Mouse (Mus musculus): ENCODE data around the gene Sult4a1. TPM values are rescaled to one million over a fixed set of nuclear protein-coding genes. Genes with fewer than 3 reads are reported as not detected.

The Sult4a1 gene
- polyA plus RNA-seq (2016; fragmentation: Nextera tagmentation; extraction: Ambion mirVana), result 0.60 and 0.80 TPM in 2 replicates

DNA sequence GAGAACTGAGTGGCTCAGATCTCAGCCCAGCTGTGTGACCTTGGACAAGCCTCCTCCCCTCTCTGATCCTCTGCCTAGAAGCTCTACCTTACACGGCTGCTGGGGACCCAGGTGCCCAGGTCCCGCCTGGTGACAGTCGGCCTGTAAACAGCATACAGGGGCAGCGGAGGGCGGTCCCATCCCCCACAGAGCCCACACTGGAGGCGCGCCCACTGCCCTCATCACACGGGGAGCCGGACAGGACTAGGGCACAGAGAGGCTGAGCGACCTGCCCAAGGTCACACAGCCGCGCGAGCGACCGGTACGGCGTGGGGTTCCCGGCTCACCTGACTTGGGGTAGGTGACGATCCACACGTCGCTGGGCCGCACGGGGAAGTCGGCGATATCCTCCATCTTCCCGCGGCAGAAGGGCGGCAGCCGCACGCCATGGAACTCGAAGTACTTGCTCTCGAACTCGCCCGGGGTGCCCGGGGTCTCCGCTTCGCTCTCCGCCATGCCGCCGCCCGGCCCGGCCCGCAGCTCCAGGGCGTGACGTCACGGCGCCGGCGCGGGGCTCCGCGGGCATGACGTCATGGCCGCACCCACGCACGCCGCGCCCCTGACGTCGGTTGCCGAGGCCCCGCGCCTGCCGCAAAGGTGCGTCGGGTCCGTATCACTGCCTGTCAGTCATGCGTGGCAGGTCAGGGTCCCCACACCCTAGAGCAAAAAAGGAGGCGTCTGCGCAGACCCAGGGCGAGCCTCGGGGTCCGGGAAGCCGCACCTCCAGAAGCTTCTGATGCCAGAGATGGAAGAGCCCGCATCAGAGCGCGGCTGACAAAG is at the start of gene Sult4a1:
TSS of gene Sult4a1 (minus strand) at position 650 of the 819 bp plus-strand sequence.
- Histone ChIP-seq H3K9ac (peak within 1 kb of the TSS; percentile 60; the same call in 1 of the 2 replicates), H3K9me3 (replicated peaks) (no peaks in the 10 kb centered on the region), H3K36me3 (no peaks in the 10 kb centered on the region), H3K27me3 (replicated peaks) (peaks cover 62% of the 10 kb centered on the region), H3K4me1 (replicated peaks) (peaks cover 8% of the 10 kb centered on the region; the same call in 1 of the 2 replicates), H3K27ac (ENCODE audit: poor library complexity, severe bottlenecking) (no peak within 1 kb of the TSS), H3K4me2 (peak within 1 kb of the TSS; percentile 96), H3K4me3 (peak within 1 kb of the TSS; percentile 61)
- 3% methylated on average over 76 of the region's 77 CpGs for WGBS
- ATAC-seq (ENCODE audit: insufficient number of reproducible peaks, low FRiP score), result no peak

DNA sequence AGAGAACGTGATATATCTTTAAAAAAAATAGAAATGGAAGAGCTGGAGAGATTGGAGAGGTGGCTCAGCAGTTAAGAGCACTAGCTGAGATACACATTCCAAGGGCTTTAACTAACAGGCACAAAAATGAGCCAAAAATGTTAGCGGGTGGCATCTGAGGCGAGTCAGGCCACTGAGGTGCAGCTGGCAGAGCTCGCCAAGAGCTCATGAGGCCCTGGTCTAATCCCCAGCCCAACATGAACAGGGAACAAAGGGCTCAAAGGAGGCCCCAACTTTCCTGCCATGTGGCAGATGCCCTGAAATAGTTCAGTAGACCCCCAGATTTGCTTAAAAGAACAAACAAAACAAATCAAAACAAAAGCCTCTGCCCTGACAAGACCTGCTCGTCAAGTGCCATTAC is 35.4 kb upstream of the Sult4a1 start:
- Histone ChIP-seq H3K9ac (no peak overlapping the region), H3K27me3 (replicated peaks) (no peaks in the 10 kb centered on the region), H3K27ac (ENCODE audit: poor library complexity, severe bottlenecking) (no peak overlapping the region), H3K4me2 (no peak overlapping the region), H3K4me1 (replicated peaks) (no peaks in the 10 kb centered on the region), H3K4me3 (no peak overlapping the region), H3K9me3 (replicated peaks) (no peaks in the 10 kb centered on the region), H3K36me3 (no peaks in the 10 kb centered on the region)
- 59% methylated on average over 5 of the region's 5 CpGs for WGBS
- ATAC-seq (ENCODE audit: insufficient number of reproducible peaks, low FRiP score), result no peak

DNA sequence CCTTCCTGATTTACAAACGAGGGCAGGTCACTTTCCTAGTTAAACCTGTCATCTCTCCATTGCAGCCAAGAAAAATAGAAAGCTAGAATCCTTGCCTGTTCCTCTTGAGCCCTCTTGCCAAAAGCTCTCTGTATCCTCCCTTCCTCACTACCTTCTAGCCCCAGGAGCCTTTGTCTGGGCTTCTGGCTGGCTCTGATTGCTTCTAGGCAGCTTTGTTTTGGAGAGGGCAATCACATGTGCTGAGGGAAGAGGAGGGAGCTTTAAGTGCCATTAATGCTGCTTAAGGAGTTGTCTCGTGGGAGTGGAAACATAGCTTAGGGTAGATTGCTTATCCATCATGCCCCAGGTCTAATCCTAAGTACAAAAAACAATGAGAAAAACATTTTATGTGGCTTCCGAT is 34.6 kb upstream of the Sult4a1 start:
- Histone ChIP-seq H3K36me3 (no peaks in the 10 kb centered on the region), H3K4me3 (no peak overlapping the region), H3K4me2 (no peak overlapping the region), H3K9ac (no peak overlapping the region), H3K9me3 (replicated peaks) (peaks cover 3% of the 10 kb centered on the region; the same call in 1 of the 2 replicates), H3K27me3 (replicated peaks) (no peaks in the 10 kb centered on the region), H3K4me1 (replicated peaks) (no peaks in the 10 kb centered on the region), H3K27ac (ENCODE audit: poor library complexity, severe bottlenecking) (no peak overlapping the region)
- ATAC-seq (ENCODE audit: insufficient number of reproducible peaks, low FRiP score), result no peak
- WGBS, result 49% methylated on average over 3 of the region's 3 CpGs

DNA sequence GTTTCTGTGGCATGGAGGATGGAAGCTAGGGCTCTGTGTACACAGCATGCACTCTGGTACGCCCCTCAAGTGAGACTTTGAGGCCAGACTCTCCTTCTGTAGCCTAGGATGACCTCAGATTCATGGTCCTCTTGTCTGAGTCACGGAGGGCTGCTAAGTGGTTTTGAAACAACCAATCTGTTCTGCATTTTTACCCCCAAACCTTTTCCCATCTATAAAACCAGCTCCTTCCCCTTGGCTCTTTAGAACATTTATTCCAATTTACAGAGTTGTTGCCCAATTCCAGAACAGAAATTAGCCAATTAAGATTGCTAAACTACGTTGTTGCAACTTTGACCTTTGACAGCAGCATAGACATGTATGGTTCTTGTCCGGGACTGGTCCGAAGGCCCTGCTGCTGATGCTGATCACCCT is 34.0 kb upstream of the Sult4a1 start:
- 86% methylated on average over 5 of the region's 5 CpGs for WGBS
- Histone ChIP-seq H3K27ac (ENCODE audit: poor library complexity, severe bottlenecking) (no peak overlapping the region), H3K4me3 (no peak overlapping the region), H3K9me3 (replicated peaks) (peaks cover 3% of the 10 kb centered on the region; the same call in 1 of the 2 replicates), H3K27me3 (replicated peaks) (no peaks in the 10 kb centered on the region), H3K4me1 (replicated peaks) (no peaks in the 10 kb centered on the region), H3K36me3 (no peaks in the 10 kb centered on the region), H3K4me2 (no peak overlapping the region), H3K9ac (no peak overlapping the region)
- no peak for ATAC-seq (ENCODE audit: insufficient number of reproducible peaks, low FRiP score)

DNA sequence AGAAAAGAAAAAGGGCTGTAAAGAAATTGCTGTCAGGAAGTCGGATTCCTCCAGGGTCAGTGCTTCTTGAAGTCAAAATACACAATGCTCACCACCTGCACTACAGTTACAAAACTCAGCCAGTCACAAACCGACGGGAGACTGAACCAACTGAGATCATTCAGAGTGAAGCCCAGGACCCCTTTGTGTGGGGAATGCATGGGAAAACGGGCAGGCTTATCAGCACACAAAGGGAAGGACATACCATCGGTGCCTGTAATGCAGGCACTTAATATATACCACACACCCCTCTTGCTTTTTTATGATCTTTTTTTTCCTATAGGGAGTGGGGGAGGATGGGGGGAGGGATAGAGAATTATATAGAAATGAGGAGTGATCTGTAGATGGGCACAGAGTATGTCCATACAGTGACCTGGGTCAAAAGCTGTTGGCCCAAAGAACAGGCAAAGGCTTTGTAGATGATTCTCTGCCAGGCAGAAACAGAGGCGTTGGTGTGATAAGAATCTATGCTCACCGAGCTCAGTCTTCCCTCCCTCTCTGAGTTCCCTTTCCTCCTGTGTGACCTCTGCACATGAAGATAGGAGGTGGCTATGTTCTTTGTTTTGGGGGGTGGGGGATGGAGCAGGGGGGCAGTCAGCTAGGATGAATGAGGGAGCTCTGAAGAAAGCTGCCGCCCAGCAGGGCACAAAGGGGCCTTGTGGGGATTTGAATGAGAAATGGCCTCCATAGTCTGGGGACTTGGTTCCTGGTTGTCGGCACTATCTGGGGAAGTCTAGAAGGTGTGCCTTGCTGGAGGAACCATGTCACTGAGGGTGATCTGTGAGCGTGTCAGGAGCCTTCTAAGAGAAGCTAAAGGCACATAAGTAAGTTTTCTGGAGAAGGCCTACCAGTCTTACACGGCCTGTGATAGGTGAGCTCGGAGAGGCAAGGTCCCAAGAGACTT is 31.2 kb upstream of the Sult4a1 start:
- ATAC-seq (ENCODE audit: insufficient number of reproducible peaks, low FRiP score), result no peak
- WGBS, result 32% methylated on average over 12 of the region's 12 CpGs

DNA sequence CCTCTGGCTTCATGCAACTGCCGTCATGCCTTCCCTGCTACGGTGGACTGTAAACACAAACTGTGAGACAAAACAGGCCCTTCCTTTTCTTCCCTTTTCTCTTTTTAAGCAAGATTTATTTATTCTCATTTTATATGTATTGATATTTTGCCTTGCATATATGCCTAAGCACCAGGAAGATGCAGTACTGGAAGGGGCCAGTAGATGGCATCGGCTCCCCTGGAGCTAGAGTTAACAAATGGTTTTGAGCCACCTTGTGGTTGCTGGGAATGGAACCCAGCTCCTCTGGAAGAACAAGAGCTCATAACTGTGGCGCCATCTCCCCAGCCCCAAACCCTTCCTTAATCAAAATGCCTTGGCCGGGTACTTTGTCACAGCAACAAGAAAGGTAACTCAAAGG is 29.9 kb upstream of the Sult4a1 start:
- Histone ChIP-seq H3K4me2 (no peak overlapping the region), H3K4me3 (no peak overlapping the region), H3K9ac (no peak overlapping the region), H3K27me3 (replicated peaks) (no peaks in the 10 kb centered on the region), H3K4me1 (replicated peaks) (peaks cover 4% of the 10 kb centered on the region; the same call in 1 of the 2 replicates), H3K27ac (ENCODE audit: poor library complexity, severe bottlenecking) (no peak overlapping the region), H3K36me3 (no peaks in the 10 kb centered on the region), H3K9me3 (replicated peaks) (peaks cover 3% of the 10 kb centered on the region; the same call in 1 of the 2 replicates)
- WGBS, result 76% methylated on average over 5 of the region's 5 CpGs
- no peak for ATAC-seq (ENCODE audit: insufficient number of reproducible peaks, low FRiP score)

More for the DNA sequence above, 31.2 kb upstream of the Sult4a1 start:
- H3K9ac ChIP-seq, result no peak overlapping the region
- H3K27ac ChIP-seq (ENCODE audit: poor library complexity, severe bottlenecking), result no peak overlapping the region
- no peak overlapping the region for H3K4me3 ChIP-seq
- no peaks in the 10 kb centered on the region for H3K36me3 ChIP-seq
- H3K4me1 ChIP-seq (replicated peaks), result 0 out of 2 replicates have a peak, but pooled peaks cover 4% of the 10 kb centered on the region
- no peak overlapping the region for H3K4me2 ChIP-seq
- H3K27me3 ChIP-seq (replicated peaks), result no peaks in the 10 kb centered on the region
- H3K9me3 ChIP-seq (replicated peaks), result peaks cover 3% of the 10 kb centered on the region; the same call in 1 of the 2 replicates

DNA sequence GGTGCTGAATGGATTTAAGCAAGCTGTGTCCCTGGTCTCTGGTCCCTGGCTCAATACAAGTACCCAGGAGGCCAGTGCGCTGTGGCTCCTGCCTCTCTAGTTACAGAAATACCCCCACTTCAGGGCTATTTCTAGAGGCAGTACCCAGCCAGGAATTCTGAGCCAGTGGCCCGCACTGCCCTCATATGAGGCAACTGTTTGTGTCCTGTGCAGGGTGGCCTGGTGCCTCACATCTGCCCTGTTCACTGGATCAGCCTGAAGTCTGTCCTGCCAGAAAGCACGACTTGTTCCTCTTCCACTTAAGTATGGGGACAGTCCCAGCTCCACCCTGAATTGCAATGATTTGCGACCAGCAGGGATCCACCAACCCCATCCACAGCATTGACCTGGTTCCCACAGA is 27.9 kb upstream of the Sult4a1 start:
- H3K9me3 ChIP-seq (replicated peaks), result peaks cover 3% of the 10 kb centered on the region; the same call in 1 of the 2 replicates
- 54% methylated on average over 4 of the region's 4 CpGs for WGBS
- H3K27ac ChIP-seq (ENCODE audit: poor library complexity, severe bottlenecking), result no peak overlapping the region
- no peak overlapping the region for H3K4me2 ChIP-seq
- no peaks in the 10 kb centered on the region for H3K27me3 ChIP-seq (replicated peaks)
- H3K4me3 ChIP-seq, result no peak overlapping the region
- H3K4me1 ChIP-seq (replicated peaks), result peaks cover 4% of the 10 kb centered on the region; the same call in 1 of the 2 replicates
- H3K36me3 ChIP-seq, result no peaks in the 10 kb centered on the region
- no peak overlapping the region for H3K9ac ChIP-seq
- no peak for ATAC-seq (ENCODE audit: insufficient number of reproducible peaks, low FRiP score)

DNA sequence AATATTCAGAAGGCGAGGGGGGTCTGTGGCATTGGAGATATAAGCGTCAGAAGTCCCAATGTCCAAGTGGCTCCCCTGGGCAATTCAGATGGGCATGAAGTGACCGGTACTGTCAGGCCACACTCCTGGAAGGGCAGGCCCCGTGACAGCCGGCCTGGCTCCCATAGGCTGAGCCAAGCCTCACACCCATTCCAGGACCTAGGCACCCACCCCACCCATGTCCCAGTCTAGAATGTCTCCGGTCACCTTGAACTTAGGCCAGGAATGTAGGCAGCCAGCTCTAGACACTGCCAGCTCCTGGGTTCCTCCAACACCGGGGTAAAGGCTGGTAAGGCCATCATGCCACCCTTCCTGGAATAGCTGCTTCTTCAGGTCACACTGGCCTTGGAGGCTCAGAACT is 26.4 kb upstream of the Sult4a1 start:
- Histone ChIP-seq H3K27me3 (replicated peaks) (peaks cover 8% of the 10 kb centered on the region; the same call in 1 of the 2 replicates), H3K27ac (ENCODE audit: poor library complexity, severe bottlenecking) (no peak overlapping the region), H3K4me3 (no peak overlapping the region), H3K9me3 (replicated peaks) (peaks cover 3% of the 10 kb centered on the region; the same call in 1 of the 2 replicates), H3K9ac (no peak overlapping the region), H3K4me1 (replicated peaks) (peaks cover 4% of the 10 kb centered on the region; the same call in 1 of the 2 replicates), H3K4me2 (no peak overlapping the region), H3K36me3 (no peaks in the 10 kb centered on the region)
- ATAC-seq (ENCODE audit: insufficient number of reproducible peaks, low FRiP score), result no peak
- 91% methylated on average over 7 of the region's 7 CpGs for WGBS

DNA sequence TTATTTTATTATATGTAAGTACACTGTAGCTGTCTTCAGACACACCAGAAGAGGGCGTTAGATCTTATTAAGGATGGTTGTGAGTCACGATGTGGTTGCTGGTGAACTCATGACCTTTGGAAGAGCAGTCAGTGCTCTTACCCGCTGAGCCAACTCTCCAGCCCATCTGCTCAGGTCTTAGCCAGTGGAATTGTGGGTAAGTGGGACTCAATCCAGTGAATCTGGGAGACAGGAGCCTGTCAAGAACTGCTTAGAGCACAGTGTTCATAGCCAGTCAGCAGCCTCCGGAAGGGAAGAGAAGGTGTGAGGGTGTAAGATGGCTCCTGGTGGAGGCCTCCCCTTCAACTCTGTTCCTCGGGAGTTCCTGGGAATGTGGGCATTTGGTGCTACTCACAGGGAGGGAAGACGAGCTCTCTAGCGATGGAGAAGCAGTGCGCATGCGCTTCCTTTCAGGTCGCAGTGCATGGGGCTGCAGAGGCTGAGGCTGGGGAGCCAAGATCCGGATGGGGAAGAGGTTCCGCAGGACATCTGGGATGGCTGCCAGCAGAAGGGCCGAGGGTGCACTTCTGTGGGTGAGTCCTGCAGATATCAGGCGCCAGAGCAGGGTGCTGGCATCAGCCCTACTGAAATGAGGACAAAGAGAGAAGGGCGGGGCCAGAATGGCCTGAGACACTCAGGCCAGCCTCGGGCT is 25.7 kb upstream of the Sult4a1 start:
- ATAC-seq (ENCODE audit: insufficient number of reproducible peaks, low FRiP score), result no peak
- peaks cover 4% of the 10 kb centered on the region; the same call in 1 of the 2 replicates for H3K4me1 ChIP-seq (replicated peaks)

DNA sequence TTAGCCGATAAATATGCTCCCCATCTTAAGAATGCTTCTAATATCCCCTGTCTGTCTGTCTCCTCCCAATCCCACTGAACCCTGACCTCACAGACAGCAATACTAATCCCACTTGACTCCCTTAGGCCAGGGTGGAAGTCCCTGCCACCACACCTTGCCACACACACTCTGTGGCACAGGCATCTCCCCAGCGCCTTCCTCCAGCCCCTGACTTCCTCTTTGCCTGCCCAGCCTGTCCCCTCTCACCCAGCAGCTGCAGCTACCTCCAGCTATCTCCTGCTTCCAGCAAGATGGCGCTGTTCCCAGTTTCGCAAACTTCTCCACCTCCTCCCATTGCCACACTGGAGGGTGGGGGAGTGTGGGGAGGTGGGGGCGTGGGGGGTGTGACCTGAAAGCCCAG is 21.3 kb upstream of the Sult4a1 start:
- Histone ChIP-seq H3K4me3 (no peak overlapping the region), H3K4me1 (replicated peaks) (no peaks in the 10 kb centered on the region; the same call in 1 of the 2 replicates), H3K4me2 (no peak overlapping the region), H3K9me3 (replicated peaks) (no peaks in the 10 kb centered on the region), H3K36me3 (no peaks in the 10 kb centered on the region), H3K9ac (no peak overlapping the region), H3K27ac (ENCODE audit: poor library complexity, severe bottlenecking) (no peak overlapping the region), H3K27me3 (replicated peaks) (peaks cover 24% of the 10 kb centered on the region)
- no peak for ATAC-seq (ENCODE audit: insufficient number of reproducible peaks, low FRiP score)
- 31% methylated on average over 5 of the region's 5 CpGs for WGBS

More for the DNA sequence above, 25.7 kb upstream of the Sult4a1 start:
- H3K36me3 ChIP-seq, result no peaks in the 10 kb centered on the region
- 44% methylated on average over 16 of the region's 16 CpGs for WGBS
- H3K27me3 ChIP-seq (replicated peaks), result peaks cover 9% of the 10 kb centered on the region; the same call in 1 of the 2 replicates
- no peak overlapping the region for H3K4me3 ChIP-seq
- H3K9ac ChIP-seq, result no peak overlapping the region
- no peak overlapping the region for H3K4me2 ChIP-seq
- H3K27ac ChIP-seq (ENCODE audit: poor library complexity, severe bottlenecking), result no peak overlapping the region
- peaks cover 3% of the 10 kb centered on the region; the same call in 1 of the 2 replicates for H3K9me3 ChIP-seq (replicated peaks)

All from heart, embryonic 12.5 days (tissue).